18 mouse cellular contexts compared by ENCODE assay signal in the genomic region with DNA sequence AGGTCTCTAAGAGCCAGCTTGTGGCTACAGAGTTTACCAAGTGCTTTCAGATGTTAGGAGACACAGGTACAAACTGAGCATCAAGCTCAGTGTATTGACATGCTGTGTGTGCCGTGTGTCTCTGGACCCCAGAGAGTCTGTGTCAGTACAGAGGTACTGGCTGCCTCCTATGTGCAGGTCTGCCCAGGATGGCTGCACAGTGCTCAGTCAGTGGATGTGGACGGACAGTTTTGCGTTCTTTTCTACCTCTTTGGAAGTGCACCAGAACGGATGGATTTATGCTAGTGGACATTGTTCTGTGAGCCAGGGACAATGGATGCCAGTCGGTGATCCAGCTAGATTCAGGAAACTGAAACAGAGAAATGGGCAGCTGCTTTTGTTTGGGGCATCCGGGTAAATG.
DNase-seq lines count a peak whose midpoint lies in the region; ATAC-seq and TF ChIP-seq lines count a peak whose summit lies in the region.
"Had no signal": no experiment of that assay in that cellular context is flagged by ENCODE, and none has a peak within 500 bp of the region (broad histone marks: within the 10 kb centered on the region; RNA-seq: fewer than 3 reads in every experiment).

No protein-coding gene starts in this region.

- no peak overlapping the region for H3K9ac ChIP-seq in midbrain, embryonic 15.5 days
- no peak overlapping the region for H3K9ac ChIP-seq in midbrain, embryonic 16.5 days (ENCODE audit: low read depth, low read length)
- H3K9ac ChIP-seq: embryonic facial prominence, embryonic 13.5 days; forebrain, embryonic 13.5 days; heart, embryonic 13.5 days; hindbrain, embryonic 14.5 days had no signal

- H3K36me3 ChIP-seq in midbrain, embryonic 15.5 days (replicated peaks) = no peaks in the 10 kb centered on the region
- H3K36me3 ChIP-seq in midbrain, embryonic 16.5 days (ENCODE audit: control insufficient read depth, insufficient read depth, low read length) = no peaks in the 10 kb centered on the region
- H3K36me3 ChIP-seq: embryonic facial prominence, embryonic 13.5 days had no signal

- no peak overlapping the region for H3K4me2 ChIP-seq in midbrain, embryonic 15.5 days
- H3K4me2 ChIP-seq in midbrain, embryonic 16.5 days (ENCODE audit: low read length) = no peak overlapping the region
- H3K4me2 ChIP-seq: embryonic facial prominence, embryonic 13.5 days; forebrain, embryonic 13.5 days; heart, embryonic 13.5 days; hindbrain, embryonic 14.5 days had no signal

- no peaks in the 10 kb centered on the region for H3K4me1 ChIP-seq in midbrain, embryonic 15.5 days
- no peaks in the 10 kb centered on the region for H3K4me1 ChIP-seq in midbrain, embryonic 16.5 days (ENCODE audit: control insufficient read depth, insufficient read depth, low read length)
- H3K4me1 ChIP-seq: embryonic facial prominence, embryonic 13.5 days; forebrain, embryonic 13.5 days had no signal

- no peak overlapping the region for H3K4me3 ChIP-seq in gastrocnemius, adult 2 months
- no peak overlapping the region for H3K4me3 ChIP-seq in layer of hippocampus, adult 2 months
- H3K4me3 ChIP-seq in midbrain, embryonic 15.5 days = no peak overlapping the region
- no peak overlapping the region for H3K4me3 ChIP-seq in midbrain, embryonic 16.5 days (ENCODE audit: low read depth, low read length)
- H3K4me3 ChIP-seq: embryonic facial prominence, embryonic 13.5 days; forebrain, embryonic 13.5 days; heart, embryonic 13.5 days had no signal

- peak overlapping the region; percentile 90 for H3K27ac ChIP-seq in gastrocnemius, adult 2 months
- H3K27ac ChIP-seq in layer of hippocampus, adult 2 months = peak overlapping the region; percentile 72
- H3K27ac ChIP-seq in midbrain, embryonic 15.5 days = no peak overlapping the region
- H3K27ac ChIP-seq in midbrain, embryonic 16.5 days (ENCODE audit: low read length) = no peak overlapping the region
- H3K27ac ChIP-seq: embryonic facial prominence, embryonic 13.5 days; forebrain, embryonic 13.5 days; heart, embryonic 13.5 days; hindbrain, embryonic 14.5 days had no signal

- WGBS in midbrain, embryonic 15.5 days = 49% methylated on average over 6 of the region's 6 CpGs
- WGBS in midbrain, embryonic 16.5 days = 53% methylated on average over 6 of the region's 6 CpGs

- H3K27me3 ChIP-seq in midbrain, embryonic 15.5 days (replicated peaks) = no peaks in the 10 kb centered on the region
- no peaks in the 10 kb centered on the region for H3K27me3 ChIP-seq in midbrain, embryonic 16.5 days (ENCODE audit: control insufficient read depth, insufficient read depth, low read depth, low read length)
- H3K27me3 ChIP-seq: embryonic facial prominence, embryonic 13.5 days; forebrain, embryonic 13.5 days; heart, embryonic 13.5 days had no signal

- no peak for TF ChIP-seq CTCF in gastrocnemius, adult 2 months (IDR thresholded peaks at IDR 0.05)
- no peak for TF ChIP-seq CTCF in layer of hippocampus, adult 2 months (conservative IDR thresholded peaks at IDR 0.05)

- no peaks in the 10 kb centered on the region for H3K9me3 ChIP-seq in midbrain, embryonic 15.5 days
- no peaks in the 10 kb centered on the region for H3K9me3 ChIP-seq in midbrain, embryonic 16.5 days (replicated peaks; ENCODE audit: control insufficient read depth, low read length, poor library complexity, severe bottlenecking)
- H3K9me3 ChIP-seq: embryonic facial prominence, embryonic 13.5 days; forebrain, embryonic 13.5 days; heart, embryonic 13.5 days had no signal

- no peak for DNase-seq in gastrocnemius, adult 2 months
- no peak for DNase-seq in gastrocnemius, postnatal 14 days
- no peak for DNase-seq in layer of hippocampus, adult 2 months (ENCODE audit: low spot score in 2 of 2)
- no peak for DNase-seq in layer of hippocampus, adult 9-11 months
- DNase-seq in ovary, postnatal 10 days (ENCODE audit: low spot score) = no peak
- DNase-seq: adrenal gland, adult 2 months; adrenal gland, postnatal 25 days; cerebellum, postnatal 25 days; gastrocnemius, postnatal 25 days; heart, postnatal 4 days had no signal

- intact Hi-C loops in gastrocnemius, adult 2 months (cut with DNase I) = no loop called here
- intact Hi-C loops in gastrocnemius, postnatal 14 days (cut with DNase I; ENCODE audit: low total_unique reads) = no loop called here

- 0 out of 2 replicates have a peak, but pooled peaks have one; percentile 52 for ATAC-seq in midbrain, embryonic 15.5 days (replicated peaks)
- ATAC-seq in midbrain, embryonic 16.5 days = no peak
- ATAC-seq: forebrain, embryonic 13.5 days; inflammation-experienced regulatory T-cells, adult 6 months; intestine, postnatal 0 days had no signal

Comparison
In these comparisons a context has a peak if more than half of its experiments do, and no peak if none do; other contexts are left out.
1. H3K27ac ChIP-seq: peak in gastrocnemius, adult 2 months (single experiment) and layer of hippocampus, adult 2 months (single experiment); none in midbrain, embryonic 15.5 days (single experiment) and midbrain, embryonic 16.5 days (single experiment).